Mouse (Mus musculus): ENCODE results near the gene Idi1.
"Not testable (repeated sequence)": the region's sequence is repeated elsewhere in the genome, so short reads cannot be mapped to it uniquely, and the experiment has no call there.

Gene Idi1

DNA sequence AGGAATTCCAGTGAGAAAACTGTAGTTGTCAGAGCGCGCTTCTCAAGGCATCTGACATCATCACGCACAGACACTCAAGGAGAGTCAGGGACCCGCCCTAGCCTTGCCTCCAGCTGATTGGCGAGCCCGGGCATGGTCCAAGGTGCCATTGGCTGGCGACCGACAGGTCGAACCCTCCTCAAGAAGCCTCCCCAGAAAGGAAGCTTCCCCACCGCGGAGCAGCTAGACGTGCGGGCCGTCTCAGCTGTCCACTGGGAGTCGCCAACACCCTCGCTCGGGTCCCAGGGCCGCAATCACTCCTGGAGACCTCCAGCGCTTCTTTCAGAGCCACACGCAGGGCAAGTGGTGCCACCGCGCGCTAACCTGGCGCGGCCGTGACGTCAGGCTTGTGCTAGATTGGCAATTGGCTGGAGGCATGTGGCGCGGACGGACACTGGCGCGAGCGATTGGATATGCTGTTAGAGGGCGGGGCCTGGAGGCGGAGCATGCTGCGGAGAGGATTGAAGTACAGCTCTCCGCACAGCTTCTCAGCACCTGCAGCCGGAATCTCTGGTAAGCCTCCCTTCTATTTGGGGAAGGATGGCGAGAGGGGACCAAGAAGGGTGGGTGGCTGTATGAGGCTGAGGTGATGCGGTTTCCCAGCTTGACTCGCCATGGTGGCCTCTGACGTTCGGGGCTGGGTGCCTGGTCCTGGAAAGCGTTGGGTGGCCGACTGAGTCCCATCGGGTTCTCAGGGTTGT lies at the start of gene Idi1:
Gene Idi1 (plus strand): TSS at position 57 of the 740 bp plus-strand sequence.
- DNase-seq (ENCODE audit: inconsistent ontology term) = peak; percentile 99

DNA sequence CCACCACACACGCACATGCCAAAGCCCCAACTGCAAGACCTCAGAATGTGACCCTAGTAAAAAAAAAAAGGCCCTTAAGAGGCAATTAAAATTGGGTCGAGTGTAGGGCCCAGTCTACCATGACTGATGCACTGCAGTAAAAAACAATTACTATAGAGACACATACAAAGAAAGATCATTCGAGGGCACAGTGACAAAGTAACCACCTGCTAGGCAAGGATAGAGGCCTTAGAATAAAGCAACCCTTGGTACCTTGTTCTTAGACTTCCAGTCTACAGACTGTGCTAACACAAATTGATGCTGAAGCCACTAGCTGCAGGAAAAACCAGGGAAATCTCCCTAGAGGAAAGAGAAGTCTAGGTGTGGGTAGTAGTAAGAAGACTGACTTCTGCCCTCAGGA lies 46.9 kb upstream of the Idi1 start:
- DNase-seq (ENCODE audit: inconsistent ontology term) = no peak

DNA sequence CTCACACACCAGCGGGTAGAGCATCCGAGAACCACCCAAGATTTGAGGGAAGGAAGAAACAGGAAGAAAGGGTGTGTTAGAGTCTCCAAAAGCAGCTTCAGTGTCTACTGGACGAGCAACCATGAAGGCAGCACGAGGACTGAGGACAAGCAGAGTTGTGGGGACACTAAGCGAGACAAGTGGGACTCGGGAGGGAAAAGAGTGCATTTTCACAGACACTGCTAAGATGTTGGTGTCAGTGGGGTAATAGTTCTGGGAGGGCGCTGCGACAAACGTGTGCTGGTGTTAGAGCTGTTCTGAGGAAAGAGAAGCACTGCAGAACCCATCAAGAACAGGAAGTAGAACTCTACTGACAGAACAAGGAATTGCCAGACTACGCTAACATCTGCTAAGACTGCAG lies 46.2 kb upstream of the Idi1 start:
- DNase-seq (ENCODE audit: inconsistent ontology term) = no peak

GRCm38 (mm10) chr13:8839937-8840336 lies 45.4 kb upstream of the Idi1 start:
- DNase-seq (ENCODE audit: inconsistent ontology term) = no peak

GRCm38 (mm10) chr13:8840941-8841340 lies 44.4 kb upstream of the Idi1 start:
- no peak for DNase-seq (ENCODE audit: inconsistent ontology term)

DNA sequence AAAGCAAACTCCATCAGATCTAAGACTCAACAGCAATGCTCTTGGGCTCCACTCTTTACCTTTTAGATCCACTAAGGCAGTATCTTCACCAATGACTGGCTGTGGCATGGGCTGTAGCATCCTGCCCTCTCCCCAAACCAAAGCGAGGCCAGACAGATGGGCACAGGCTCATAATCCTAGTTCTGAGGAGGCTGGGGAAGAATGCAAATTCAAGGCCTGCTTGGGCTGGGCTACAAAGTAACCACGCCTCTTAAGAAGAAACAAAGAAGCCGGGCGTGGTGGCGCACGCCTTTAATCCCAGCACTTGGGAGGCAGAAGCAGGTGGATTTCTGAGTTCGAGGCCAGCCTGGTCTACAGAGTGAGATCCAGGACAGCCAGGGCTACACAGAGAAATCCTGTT lies 43.5 kb upstream of the Idi1 start:
- DNase-seq (ENCODE audit: inconsistent ontology term) = not testable (repeated sequence)

GRCm38 (mm10) chr13:8842273-8842672 lies 43.0 kb upstream of the Idi1 start:
- no peak for DNase-seq (ENCODE audit: inconsistent ontology term)

DNA sequence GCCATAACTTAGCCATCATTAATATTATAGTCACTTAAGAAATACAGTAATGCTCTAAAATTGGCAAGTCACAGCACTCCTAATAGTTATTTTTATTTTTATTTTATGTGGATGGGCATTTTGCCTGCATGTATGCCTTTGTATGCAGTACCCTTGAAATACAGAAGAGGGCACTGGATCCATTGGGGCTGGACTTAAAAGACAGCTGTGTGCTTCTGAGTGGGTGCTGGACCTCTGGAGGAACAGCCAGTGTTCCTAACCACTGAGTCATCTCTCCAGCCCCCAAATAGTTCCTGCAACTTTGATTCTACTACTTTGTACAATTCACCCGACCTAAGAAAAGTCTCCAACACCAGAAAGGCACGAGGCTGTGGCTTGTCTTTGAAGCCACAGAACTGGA lies 37.6 kb upstream of the Idi1 start:
- peak; percentile 46 for DNase-seq (ENCODE audit: inconsistent ontology term)

DNA sequence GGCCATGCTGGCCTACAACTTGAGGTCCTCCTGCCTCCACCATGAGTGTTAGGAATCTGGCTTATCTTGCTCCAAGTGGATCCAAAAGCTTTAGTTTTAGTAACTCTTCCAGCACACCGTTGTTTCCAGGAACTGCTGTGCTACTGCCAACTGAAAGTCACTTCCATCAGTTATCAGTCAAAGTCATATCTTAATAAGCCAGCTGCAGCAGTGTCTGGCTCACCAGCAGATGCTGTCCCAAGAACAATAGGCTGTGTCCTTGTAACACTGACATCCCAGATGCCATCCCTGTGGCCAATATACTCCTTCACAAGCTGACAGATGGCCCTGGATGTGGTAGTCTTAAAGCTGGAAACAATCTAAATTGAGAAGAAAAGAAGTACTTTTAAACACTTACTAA lies 36.0 kb upstream of the Idi1 start:
- no peak for DNase-seq (ENCODE audit: inconsistent ontology term)

DNA sequence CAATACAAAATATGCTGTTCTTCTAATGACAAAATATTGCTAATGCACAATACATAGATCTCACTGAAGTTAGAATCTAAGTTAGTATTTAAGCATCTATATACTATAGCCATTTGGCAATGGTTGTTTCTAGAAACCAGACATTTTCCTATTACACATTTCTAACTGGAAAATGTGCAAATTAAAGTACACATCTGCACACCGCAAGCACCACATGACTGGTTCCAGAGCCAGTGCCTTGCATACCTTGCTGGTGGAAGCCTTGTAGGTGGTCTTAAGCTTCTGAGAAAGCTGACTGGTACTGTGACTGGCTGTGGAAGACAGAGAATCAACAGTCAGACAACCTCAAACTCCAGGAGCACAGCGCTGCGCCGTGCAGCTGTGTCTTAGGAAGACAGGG lies 31.9 kb upstream of the Idi1 start:
- DNase-seq (ENCODE audit: inconsistent ontology term) = no peak

GRCm38 (mm10) chr13:8854769-8855168 lies 30.5 kb upstream of the Idi1 start:
- DNase-seq (ENCODE audit: inconsistent ontology term) = no peak

DNA sequence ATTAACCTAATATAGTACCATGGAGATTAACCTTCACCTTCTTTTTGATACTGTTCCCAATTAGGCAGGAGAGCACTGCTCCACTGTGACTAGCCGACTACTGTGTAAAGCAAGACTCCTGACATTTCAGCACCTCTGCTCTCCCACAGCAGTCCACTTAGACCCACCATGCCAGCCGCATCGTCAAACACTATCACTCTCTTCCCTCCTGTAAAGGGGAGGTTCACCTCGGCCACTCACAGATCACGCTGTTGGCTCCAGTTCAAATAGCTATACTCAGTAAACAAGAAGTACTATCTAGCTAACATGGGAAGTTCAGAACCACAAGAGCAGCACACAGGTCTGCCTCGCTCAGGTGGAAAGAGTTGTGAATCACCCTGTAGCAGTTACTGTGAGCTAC lies 26.8 kb upstream of the Idi1 start:
- no peak for DNase-seq (ENCODE audit: inconsistent ontology term)

DNA sequence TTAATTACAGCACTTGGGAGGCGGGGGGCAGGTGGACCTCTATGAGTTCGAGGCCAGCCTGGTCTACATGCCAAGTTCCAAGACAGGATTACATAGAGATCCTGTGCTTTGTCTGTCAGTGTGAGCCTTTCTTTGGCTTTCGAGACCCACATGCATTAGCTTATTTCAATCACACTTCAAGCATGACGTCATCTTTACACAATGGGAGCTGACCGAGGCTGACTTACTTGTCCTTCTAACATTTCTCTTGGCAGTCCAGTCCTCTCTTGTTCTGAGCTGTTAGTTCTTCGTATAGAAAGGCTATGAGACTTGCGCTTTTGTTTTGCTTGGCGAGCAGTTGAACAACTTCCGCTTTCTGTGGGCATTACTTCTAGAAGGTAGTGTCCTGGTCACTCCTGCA lies 24.4 kb upstream of the Idi1 start:
- no peak for DNase-seq (ENCODE audit: inconsistent ontology term)

DNA sequence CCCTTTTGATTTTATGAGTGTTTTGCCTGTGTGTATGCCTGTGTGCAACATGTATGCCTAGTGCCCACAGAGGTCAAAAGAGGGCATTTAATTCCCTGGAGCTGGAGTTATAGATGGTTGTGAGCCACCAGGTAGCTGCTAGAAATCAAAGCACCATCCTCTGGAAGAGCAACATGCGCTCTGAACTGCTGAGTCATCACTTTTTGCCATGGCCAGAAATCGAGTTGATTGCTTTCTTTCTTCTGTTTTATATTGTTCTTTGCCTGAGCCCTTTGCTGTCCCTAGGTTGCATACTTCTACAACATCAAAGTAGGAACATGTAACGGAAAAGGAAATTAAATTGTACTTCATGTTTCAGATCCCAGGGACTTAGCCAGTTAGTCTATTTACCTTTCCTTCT lies 20.3 kb upstream of the Idi1 start:
- DNase-seq (ENCODE audit: inconsistent ontology term) = no peak

DNA sequence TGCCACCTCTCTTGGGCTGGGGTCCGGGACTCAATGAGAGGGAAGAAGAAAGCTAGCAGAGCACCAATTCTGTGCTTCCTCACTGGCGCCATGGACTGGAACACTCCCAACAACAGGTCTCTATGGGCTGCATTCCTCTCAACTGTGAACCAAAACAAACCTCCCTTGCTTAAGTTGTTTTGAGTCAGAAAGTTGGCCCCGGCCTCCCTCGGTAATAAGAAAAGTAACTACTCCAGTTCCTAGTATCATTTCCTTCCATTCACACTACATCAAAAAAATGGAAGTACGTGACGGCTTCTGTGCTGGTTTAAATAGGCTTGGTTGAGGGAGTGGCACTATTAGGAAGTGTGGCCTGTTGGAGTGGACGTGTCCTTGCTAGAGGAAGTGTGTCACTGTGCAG lies 18.7 kb upstream of the Idi1 start:
- no peak for DNase-seq (ENCODE audit: inconsistent ontology term)

- DNase-seq (ENCODE audit: inconsistent ontology term) = no peak
These were observed 15.6 kb upstream of the Idi1 start for GRCm38 (mm10) chr13:8869578-8870157.

DNA sequence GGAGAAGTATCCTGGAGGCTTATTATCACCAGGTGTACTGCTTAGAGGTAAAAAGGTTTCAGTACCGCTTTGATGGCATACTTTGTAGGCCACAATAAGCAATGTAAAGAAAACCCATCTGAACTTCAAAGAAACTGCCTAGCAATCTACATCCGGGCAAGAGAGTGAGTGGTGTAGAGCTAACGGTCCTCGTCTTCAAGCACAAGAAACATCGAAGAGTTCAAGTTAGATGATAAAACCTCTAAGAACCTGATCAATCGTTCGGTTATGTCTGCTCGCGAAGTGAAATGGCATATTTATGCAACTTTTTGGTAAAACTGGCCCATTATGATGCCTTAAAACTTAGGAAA lies 15.2 kb upstream of the Idi1 start:
- no peak for DNase-seq (ENCODE audit: inconsistent ontology term)

DNA sequence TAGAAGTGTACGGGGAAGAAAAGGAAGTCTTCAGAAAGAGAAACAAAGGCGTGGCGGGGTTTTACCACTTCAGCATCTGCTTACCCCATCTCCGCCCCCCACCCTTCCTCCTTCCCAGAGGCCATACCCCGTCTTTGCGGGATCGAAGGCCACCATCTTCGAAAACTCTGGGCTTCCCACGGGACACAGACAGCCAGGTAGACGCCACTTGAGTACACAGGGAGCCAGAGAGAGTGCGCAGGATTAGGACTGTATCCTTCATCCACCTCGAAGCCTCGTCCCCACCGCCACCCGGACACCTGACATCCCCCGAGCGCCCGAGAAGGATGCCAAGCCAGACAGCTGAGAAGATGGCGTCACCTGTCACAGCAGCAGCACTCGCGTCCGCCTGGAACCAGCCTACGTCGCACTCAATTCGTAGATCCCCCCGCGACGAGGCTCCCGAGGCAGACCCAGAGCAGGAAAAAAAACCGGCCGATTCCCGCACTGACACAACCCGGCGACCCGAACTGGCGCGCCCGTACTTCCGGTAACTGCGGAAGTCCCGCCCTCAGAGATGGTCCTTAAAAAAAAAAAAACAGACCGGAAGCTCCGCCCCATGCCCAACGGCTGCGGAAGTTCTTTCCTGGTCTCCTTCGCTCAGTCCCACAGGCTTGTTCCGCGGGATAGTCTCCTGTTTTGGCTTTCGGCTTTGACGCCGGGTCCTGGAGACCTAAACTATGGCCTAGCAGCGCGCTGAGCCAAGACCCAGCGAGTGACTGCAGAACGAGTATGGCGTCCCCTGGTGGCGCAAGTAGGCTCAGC lies 14.6 kb upstream of the Idi1 start:
- peak; percentile 91 for DNase-seq (ENCODE audit: inconsistent ontology term)

- DNase-seq (ENCODE audit: inconsistent ontology term) = peak; percentile 77
These were observed 13.9 kb upstream of the Idi1 start, which contains the start of gene Wdr37 for GRCm38 (mm10) chr13:8871314-8871962. TSS of gene Wdr37 (minus strand) at chr13:8871909.

DNA sequence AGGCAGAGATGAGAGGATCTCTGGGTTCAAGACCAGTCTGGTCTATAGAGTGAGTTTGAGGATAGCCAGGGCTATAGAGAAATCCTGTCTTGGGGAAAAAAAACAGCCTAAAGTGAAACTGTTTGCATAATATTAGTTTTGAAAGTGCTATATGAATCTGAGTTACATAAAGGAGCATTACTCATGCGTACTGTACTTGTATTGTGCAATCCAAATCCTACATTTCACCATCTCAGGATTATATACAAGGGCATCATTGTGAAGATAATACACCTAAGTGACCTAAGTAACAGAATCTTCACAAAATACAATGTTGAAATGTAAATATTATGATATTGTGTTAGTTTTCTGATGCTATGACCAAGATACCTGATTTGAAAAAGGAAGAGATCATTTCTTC lies 11.5 kb upstream of the Idi1 start:
- no peak for DNase-seq (ENCODE audit: inconsistent ontology term)

DNA sequence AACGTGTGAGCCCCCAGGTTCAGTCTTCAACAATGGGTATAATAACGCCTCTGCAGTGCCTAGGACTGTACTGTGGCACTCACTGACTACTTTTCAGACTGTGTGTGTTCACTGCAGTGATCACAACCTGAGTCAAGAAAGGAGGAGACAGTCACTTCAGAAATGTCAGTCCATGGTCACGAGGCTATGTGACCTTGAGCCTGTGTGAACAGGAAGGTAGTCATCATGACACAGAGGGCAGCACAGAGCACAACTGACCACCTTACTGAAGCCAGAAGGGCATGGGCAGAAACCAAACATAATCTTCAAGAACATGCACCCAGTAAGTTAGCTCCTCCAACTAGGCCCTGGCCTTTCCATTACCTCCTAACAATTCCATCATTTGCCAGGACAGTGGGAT lies 3.7 kb upstream of the Idi1 start:
- no peak for DNase-seq (ENCODE audit: inconsistent ontology term)

GRCm38 (mm10) chr13:8883870-8884269 lies 1.4 kb upstream of the Idi1 start:
- DNase-seq (ENCODE audit: inconsistent ontology term) = not testable (repeated sequence)
